Mouse (Mus musculus) neural tube, embryonic 12.5 days (tissue): Measurements from ENCODE around the gene Sirpa. TPM values are rescaled to one million over a fixed set of nuclear protein-coding genes. Genes with fewer than 3 reads are reported as not detected.
A peak's percentile ranks its signal among the peaks of the same experiment; 100 is the strongest.

Experiments used
- ATAC-seq: fragments of 200-750 bp; cut with Nextera tagmentation; 2 replicates; pipeline ENCODE4 v1.8.0; 2017; ENCODE audit warnings: low read depth, mild to moderate bottlenecking, moderate TSS enrichment, moderate library complexity; ENCODE audit not compliant: low FRiP score
- H3K27ac ChIP-seq: fragments of 300-500 bp; sonication (generic); 2 replicates; pipeline ENCODE4 v1.5.1; 2016
- H3K27me3 ChIP-seq: fragments of 300-500 bp; sonication (generic); replicated peaks from 2 replicates; pipeline ENCODE4 v1.6.1; 2016; ENCODE audit warnings: mild to moderate bottlenecking
- H3K36me3 ChIP-seq: fragments of 300-500 bp; sonication (generic); 2 replicates; pipeline ENCODE4 v1.6.1; 2016; ENCODE audit warnings: mild to moderate bottlenecking
- H3K4me1 ChIP-seq: fragments of 300-500 bp; sonication (generic); 2 replicates; pipeline ENCODE4 v1.6.1; 2016
- H3K4me2 ChIP-seq: fragments of 300-500 bp; sonication (generic); replicated peaks from 2 replicates; pipeline ENCODE4 v1.6.1; 2016; ENCODE audit warnings: mild to moderate bottlenecking
- H3K4me3 ChIP-seq: fragments of 300-500 bp; sonication (generic); 2 replicates; pipeline ENCODE4 v1.5.1; 2016
- H3K9ac ChIP-seq: fragments of 300-500 bp; sonication (generic); 2 replicates; pipeline ENCODE4 v1.6.1; 2016; ENCODE audit warnings: mild to moderate bottlenecking
- H3K9me3 ChIP-seq: fragments of 300-500 bp; sonication (generic); 2 replicates; pipeline ENCODE4 v1.6.1; 2016; ENCODE audit warnings: mild to moderate bottlenecking
- WGBS: fragments of 180-500 bp; shearing (Covaris S2); methylation state at CpG from one replicate; pipeline ENCODE4 v1.1.7; 2016; 5-methylcytosine and 5-hydroxymethylcytosine counted together
- polyA plus RNA-seq: library from polyadenylated mRNA; unstranded; fragments of >200 nt; fragmentation: Nextera tagmentation; extraction: Ambion mirVana; gene quantifications from 2 replicates; pipeline ENCODE4 v1.2.1, GENCODE M21; 2016

Sirpa gene
- polyA plus RNA-seq, 1 experiment from 2014 or later = 21.9 TPM

DNA sequence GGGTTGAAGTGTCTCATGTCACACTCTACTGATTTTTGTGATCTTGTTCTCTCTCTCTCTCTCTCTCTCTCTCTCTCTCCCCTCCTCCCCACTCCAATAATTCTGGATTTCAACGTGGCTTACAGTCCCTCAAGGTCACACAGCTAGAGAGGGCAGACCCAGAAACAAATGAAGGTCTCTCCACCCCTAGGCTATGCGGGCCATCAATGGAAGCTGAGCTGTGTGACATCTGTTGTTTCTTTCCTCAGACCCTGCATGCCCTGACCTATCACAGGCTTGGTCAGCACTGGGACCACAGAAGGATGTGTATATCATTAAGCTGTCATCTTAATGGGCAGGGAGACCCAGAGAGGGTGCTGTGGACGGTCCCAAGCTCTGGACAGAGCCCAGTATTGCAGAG, 5.4 kb upstream of the Sirpa start:
- 33% methylated on average over 3 of the region's 3 CpGs for whole genome bisulfite sequencing
- no peak overlapping the region for H3K4me3 ChIP-seq
- peaks cover 13% of the 10 kb centered on the region for H3K4me1 ChIP-seq
- no peak overlapping the region for H3K27ac ChIP-seq
- no peak overlapping the region for H3K4me2 ChIP-seq
- ATAC-seq = no peak
- no peaks in the 10 kb centered on the region; the same call in 1 of the 2 replicates for H3K27me3 ChIP-seq
- H3K36me3 ChIP-seq = no peaks in the 10 kb centered on the region
- no peak overlapping the region for H3K9ac ChIP-seq
- no peaks in the 10 kb centered on the region for H3K9me3 ChIP-seq

DNA sequence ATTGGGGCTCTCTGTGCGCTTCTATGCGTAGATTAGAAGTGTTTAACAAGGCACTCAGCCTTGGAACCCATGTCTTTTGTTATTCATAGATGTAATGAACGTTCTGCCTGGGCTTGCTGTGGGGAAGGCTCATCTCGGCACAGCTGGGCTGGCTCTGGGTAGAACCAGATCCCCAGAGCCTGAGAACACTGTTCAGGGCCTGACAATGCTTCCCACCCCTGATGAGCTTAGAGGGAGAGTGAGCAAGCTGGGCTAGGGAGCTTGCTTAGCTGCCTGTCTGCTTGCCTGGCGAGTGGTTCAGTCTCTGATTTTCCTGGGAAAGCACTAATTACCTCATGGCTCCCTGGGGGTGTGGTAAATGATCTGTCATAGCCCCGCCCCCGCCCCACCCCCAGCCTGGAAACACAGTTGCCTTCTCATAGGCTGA, 4.8 kb upstream of the Sirpa start:
- Histone ChIP-seq H3K36me3 (no peaks in the 10 kb centered on the region), H3K27ac (no peak overlapping the region), H3K9ac (no peak overlapping the region), H3K4me3 (no peak overlapping the region), H3K9me3 (no peaks in the 10 kb centered on the region), H3K4me2 (no peak overlapping the region; the same call in 1 of the 2 replicates), H3K4me1 (peaks cover 18% of the 10 kb centered on the region), H3K27me3 (no peaks in the 10 kb centered on the region; the same call in 1 of the 2 replicates)
- 9% methylated on average over 7 of the region's 7 CpGs for WGBS
- ATAC-seq = no peak

DNA sequence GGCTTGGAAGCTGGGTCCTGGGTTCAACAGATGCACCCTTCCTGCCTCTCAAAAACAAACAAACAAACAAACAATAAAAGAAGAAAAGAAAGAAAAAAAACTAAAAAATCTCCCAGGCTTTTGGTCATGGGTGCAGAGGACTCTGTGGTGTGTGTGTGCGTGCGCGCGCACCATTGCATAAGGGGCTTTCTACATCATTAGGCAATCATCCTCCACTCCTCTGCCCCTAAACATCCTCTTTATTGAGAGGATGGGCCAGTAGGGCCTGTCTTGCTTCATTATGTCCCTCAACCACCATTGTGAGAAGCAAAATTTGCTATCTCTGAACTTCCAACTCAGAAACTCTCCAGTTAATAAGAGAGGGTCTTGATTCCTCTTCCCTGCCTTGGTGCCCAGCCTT, 738 bp upstream of the Sirpa start:
- Histone ChIP-seq H3K36me3 (no peaks in the 10 kb centered on the region), H3K9ac (no peak overlapping the region), H3K27ac (no peak overlapping the region), H3K4me2 (peak overlapping the region; percentile 88), H3K4me1 (peaks cover 29% of the 10 kb centered on the region), H3K27me3 (no peaks in the 10 kb centered on the region; the same call in 1 of the 2 replicates), H3K4me3 (no peak overlapping the region), H3K9me3 (no peaks in the 10 kb centered on the region)
- no peak for ATAC-seq
- 47% methylated on average over 4 of the region's 4 CpGs for WGBS

DNA sequence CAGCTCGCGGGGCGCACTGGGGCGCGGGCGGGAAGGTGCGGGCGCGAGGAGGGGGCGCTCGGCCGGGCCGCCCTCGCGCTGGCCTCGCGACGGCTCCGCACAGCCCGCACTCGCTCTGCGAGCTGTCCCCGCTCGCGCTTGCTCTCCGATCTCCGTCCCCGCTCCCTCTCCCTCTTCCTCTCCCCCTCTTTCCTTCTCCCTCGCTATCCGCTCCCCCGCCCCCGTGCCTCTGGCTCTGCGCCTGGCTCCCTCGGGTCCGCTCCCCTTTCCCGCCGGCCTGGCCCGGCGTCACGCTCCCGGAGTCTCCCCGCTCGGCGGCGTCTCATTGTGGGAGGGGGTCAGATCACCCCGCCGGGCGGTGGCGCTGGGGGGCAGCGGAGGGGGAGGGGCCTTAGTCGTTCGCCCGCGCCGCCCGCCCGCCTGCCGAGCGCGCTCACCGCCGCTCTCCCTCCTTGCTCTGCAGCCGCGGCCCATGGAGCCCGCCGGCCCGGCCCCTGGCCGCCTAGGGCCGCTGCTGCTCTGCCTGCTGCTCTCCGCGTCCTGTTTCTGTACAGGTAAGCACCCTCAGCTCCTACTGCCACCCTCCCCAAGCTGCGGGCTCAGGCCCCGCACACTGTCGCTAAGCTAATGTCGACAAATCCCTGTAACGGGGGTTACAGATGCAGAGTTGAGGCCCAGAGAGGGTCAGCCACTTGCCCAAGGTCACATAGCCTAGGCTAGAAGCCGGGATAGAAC, 673 bp downstream of the Sirpa start:
- Histone ChIP-seq H3K4me2 (peak overlapping the region; percentile 88), H3K9me3 (no peaks in the 10 kb centered on the region), H3K9ac (peak overlapping the region; percentile 82), H3K4me3 (peak overlapping the region; percentile 66), H3K27ac (peak overlapping the region; percentile 62; the same call in 1 of the 2 replicates), H3K36me3 (no peaks in the 10 kb centered on the region), H3K4me1 (peaks cover 23% of the 10 kb centered on the region), H3K27me3 (no peaks in the 10 kb centered on the region; the same call in 1 of the 2 replicates)
- peak; percentile 86 for ATAC-seq
- under 1% methylated on average over 65 of the region's 77 CpGs for WGBS

DNA sequence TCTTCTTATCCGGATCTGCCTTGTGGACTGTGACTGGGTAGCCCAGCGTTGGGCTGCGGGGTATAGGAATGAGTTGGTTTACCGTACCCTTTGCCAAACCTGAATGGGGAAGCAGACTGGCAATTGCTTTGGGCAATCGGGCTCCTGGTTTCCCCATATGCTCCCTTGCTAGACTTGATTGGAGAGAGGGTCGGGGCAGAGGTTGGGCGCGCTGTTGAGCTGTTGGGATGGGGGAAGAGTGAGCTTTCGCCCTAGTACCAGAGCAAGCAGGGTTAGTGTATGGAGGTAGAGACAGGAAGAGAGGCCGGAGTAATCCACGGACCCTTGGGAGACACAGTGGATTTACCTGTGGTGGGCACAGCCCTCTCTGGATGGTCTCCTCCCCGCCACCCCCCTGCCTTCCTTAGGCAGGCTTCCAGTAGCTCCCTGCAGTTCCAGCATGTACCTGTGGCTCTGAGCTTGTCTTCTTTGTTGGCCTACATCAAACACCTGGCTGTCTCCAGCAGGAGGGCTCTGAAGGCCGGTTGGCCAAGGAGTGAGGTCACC, 1.3 kb downstream of the Sirpa start:
- 5% methylated on average over 13 of the region's 13 CpGs for WGBS
- ATAC-seq = peak; percentile 8; the same call in 1 of the 2 replicates
- peaks cover 21% of the 10 kb centered on the region for H3K4me1 ChIP-seq

DNA sequence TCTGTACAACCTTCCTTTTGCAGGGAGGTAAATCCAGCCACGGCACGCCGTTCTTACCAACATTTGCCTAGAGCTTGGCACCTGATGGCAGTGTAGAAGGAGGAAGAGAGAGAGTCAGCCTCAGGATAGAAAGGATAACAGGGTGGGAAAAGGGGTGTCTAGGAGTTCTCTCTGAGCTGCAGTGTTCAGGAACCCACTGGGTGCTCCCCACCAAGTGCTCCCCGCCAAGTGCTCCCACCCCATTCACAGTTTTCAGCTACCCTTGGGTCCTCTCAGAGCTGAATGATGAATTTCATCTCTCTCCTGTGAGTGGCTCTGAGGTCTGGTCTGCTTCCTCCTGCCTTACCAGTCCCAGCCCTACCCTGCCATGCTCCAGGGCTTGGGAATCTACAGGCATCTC, 1.9 kb downstream of the Sirpa start:
- WGBS = 86% methylated on average over 4 of the region's 4 CpGs
- H3K4me3 ChIP-seq = peak overlapping the region; percentile 66; the same call in 1 of the 2 replicates
- no peaks in the 10 kb centered on the region for H3K9me3 ChIP-seq
- H3K36me3 ChIP-seq = no peaks in the 10 kb centered on the region
- no peak overlapping the region for H3K9ac ChIP-seq
- peak overlapping the region; percentile 88 for H3K4me2 ChIP-seq
- H3K27ac ChIP-seq = no peak overlapping the region
- no peaks in the 10 kb centered on the region; the same call in 1 of the 2 replicates for H3K27me3 ChIP-seq
- H3K4me1 ChIP-seq = peaks cover 21% of the 10 kb centered on the region
- ATAC-seq = no peak

More for the DNA sequence above, 1.3 kb downstream of the Sirpa start:
- no peaks in the 10 kb centered on the region for H3K9me3 ChIP-seq
- H3K4me3 ChIP-seq = peak overlapping the region; percentile 66
- no peaks in the 10 kb centered on the region for H3K36me3 ChIP-seq
- H3K9ac ChIP-seq = peak overlapping the region; percentile 82
- peak overlapping the region; percentile 88 for H3K4me2 ChIP-seq
- no peak overlapping the region for H3K27ac ChIP-seq
- no peaks in the 10 kb centered on the region; the same call in 1 of the 2 replicates for H3K27me3 ChIP-seq

DNA sequence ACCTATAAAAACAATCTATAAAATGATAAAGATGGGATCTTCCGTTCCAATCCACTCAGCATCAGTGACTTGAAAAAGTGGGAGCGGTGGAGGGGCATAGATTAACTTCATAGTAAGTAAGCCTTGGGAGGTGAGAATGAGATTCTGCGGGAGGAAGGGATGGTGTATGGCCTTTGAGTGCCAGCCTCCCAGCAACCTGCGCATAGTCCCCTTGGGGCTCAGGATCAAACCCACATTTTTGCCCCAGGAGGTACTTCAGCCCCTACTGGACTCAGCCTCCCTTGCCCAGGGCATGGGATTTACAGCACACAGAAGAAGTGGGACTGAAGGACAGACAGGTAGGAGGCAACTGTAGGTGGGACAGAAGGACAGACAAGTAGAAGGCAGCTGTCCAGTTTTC, 2.6 kb downstream of the Sirpa start:
- Histone ChIP-seq H3K9ac (no peak overlapping the region), H3K4me2 (no peak overlapping the region), H3K27ac (no peak overlapping the region), H3K9me3 (no peaks in the 10 kb centered on the region), H3K27me3 (no peaks in the 10 kb centered on the region; the same call in 1 of the 2 replicates), H3K4me3 (no peak overlapping the region), H3K4me1 (peaks cover 21% of the 10 kb centered on the region), H3K36me3 (no peaks in the 10 kb centered on the region)
- 80% methylated on average over 4 of the region's 4 CpGs for WGBS
- ATAC-seq = no peak

DNA sequence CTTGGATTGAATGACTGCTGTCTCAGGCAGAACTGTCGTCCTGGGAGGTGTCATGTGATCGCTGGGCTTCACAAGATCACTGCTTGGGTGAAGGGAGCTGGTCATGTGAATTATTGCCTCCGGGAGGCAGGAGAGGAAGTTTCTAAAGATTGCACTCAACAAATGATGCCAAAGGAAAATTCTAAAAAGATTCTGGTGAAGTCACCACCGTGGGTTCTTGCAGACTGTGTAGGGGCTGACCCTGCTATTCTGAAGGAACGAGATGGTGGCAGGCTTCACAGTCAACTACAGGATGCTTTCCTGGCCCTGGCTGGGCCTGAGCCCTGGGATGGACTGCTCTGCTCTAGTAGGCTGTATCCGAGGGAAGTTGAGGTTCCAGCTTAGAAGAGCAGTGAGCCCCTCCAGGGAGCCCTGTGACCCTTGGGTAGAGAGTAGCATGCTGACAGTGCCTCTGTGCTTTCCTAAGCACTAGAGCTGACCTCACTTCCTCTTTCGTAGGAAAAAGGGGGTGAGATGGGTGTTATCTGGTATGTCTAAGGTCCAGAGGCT, 3.1 kb downstream of the Sirpa start:
- H3K9ac ChIP-seq = no peak overlapping the region
- no peaks in the 10 kb centered on the region for H3K9me3 ChIP-seq
- no peak overlapping the region for H3K4me3 ChIP-seq
- 56% methylated on average over 7 of the region's 7 CpGs for WGBS
- peaks cover 21% of the 10 kb centered on the region for H3K4me1 ChIP-seq
- no peak for ATAC-seq
- no peak overlapping the region for H3K27ac ChIP-seq
- H3K27me3 ChIP-seq = no peaks in the 10 kb centered on the region; the same call in 1 of the 2 replicates
- no peak overlapping the region for H3K4me2 ChIP-seq
- no peaks in the 10 kb centered on the region for H3K36me3 ChIP-seq

DNA sequence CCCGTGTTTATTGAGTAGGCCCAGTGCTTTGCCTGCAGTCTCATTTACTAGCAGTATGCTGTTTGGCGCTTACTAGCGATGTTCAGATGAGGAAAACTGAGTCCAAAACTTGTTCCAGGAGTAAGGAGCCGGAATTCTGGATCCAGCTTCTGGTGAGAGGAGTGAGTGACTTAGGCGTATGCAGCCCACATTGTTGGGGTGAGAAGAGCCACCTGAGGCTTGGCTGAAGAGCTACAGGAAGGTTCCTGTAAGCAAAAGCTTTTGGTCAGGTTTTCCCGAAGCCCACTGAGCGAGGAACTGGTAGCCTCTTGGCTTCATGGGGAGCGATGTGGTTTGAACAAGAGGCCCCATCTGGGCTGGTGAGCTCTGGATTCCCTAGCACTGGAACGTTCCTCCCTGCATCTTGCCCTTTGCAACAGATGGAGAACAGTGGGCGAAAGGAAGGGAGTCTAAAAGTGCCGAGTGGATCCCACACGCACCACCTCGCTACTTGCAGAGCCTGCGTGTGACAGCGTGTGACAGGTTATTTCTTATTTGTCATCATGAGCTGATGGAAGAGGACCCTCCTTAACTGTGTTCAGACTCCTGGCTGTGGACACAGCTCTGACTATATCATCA, 4.0 kb downstream of the Sirpa start:
- no peak for ATAC-seq
- Histone ChIP-seq H3K27ac (no peak overlapping the region), H3K27me3 (no peaks in the 10 kb centered on the region), H3K36me3 (no peaks in the 10 kb centered on the region), H3K9ac (no peak overlapping the region), H3K4me1 (peaks cover 21% of the 10 kb centered on the region), H3K4me3 (no peak overlapping the region), H3K9me3 (no peaks in the 10 kb centered on the region), H3K4me2 (no peak overlapping the region)
- WGBS = 89% methylated on average over 15 of the region's 15 CpGs

DNA sequence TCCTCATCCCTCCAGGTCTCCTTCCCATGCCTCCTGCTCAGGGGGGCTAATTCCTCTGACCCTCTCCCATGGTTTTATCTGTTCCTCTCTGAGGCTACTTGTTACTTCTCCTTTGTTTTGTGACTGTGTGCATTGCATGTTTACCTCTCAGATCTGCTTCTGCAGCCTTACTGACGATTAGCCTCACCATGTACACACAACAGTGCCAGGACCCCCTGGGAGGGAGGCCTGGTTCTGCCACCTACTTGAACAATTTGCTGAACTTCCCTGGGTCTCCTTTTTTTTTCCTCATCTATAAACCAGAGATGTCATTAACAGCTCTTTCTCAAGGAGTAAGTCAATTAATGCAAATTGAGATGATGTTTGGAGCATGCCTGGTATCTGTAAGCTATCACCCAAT, 4.9 kb downstream of the Sirpa start:
- Histone ChIP-seq H3K36me3 (no peaks in the 10 kb centered on the region), H3K27me3 (no peaks in the 10 kb centered on the region), H3K4me1 (peaks cover 16% of the 10 kb centered on the region), H3K4me3 (no peak overlapping the region), H3K9me3 (no peaks in the 10 kb centered on the region), H3K4me2 (no peak overlapping the region), H3K9ac (no peak overlapping the region), H3K27ac (no peak overlapping the region)
- no peak for ATAC-seq
- WGBS = 59% methylated on average over 1 of the region's 1 CpGs

DNA sequence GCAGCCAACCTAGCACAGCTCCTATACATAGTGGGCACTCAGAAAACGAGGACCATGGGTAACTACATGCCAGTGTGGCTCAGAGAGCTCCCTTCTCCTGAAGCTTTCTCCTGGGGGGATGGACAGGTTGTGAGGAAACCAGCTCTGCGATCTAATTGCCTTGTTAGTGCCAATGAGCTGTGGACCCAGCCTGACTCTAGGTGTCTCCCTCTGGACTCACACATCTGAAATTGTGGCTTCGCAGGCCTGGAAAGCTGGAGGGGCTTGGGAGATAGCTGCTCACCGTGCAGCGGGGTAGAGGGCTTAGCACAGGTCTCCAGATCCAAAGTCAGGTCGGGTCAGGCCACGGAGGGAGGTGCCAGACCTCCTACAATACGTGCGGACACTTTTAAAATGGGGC, 5.5 kb downstream of the Sirpa start:
- no peak overlapping the region for H3K9ac ChIP-seq
- H3K4me2 ChIP-seq = no peak overlapping the region
- H3K4me3 ChIP-seq = no peak overlapping the region
- ATAC-seq = no peak
- no peak overlapping the region for H3K27ac ChIP-seq
- no peaks in the 10 kb centered on the region for H3K27me3 ChIP-seq
- H3K9me3 ChIP-seq = no peaks in the 10 kb centered on the region
- peaks cover 14% of the 10 kb centered on the region for H3K4me1 ChIP-seq
- H3K36me3 ChIP-seq = no peaks in the 10 kb centered on the region
- 78% methylated on average over 9 of the region's 9 CpGs for WGBS
